Mouse (Mus musculus) lung, postnatal 25 days (tissue): ENCODE results near the gene Sez6.

Source experiments
- DNase-seq: peaks from one replicate; pipeline ENCODE4 v3.0.0; 2022; ENCODE audit warnings: low spot score

Gene Sez6

GRCm38 (mm10) chr11:77950125-77950685 lies 19.6 kb downstream of the Sez6 start:
- no peak for DNase-seq

GRCm38 (mm10) chr11:77950797-77951228 lies 20.2 kb downstream of the Sez6 start:
- DNase-seq = no peak

DNA sequence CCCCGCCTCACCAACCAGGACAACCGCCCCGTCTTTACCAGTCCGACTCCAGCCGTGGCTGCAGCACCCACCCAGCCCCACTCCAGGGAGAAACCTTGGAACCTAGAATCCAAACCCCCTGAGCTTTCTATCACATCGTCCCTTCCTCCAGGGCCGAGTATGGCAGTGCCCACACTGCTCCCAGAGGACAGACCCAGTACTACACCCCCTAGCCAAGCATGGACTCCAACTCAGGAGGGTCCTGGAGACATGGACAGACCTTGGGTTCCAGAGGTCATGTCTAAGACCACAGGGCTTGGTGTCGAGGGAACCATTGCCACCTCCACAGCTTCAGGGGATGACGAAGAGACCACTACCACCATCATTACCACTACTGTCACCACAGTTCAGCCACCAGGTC lies 23.1 kb downstream of the Sez6 start:
- no peak for DNase-seq

DNA sequence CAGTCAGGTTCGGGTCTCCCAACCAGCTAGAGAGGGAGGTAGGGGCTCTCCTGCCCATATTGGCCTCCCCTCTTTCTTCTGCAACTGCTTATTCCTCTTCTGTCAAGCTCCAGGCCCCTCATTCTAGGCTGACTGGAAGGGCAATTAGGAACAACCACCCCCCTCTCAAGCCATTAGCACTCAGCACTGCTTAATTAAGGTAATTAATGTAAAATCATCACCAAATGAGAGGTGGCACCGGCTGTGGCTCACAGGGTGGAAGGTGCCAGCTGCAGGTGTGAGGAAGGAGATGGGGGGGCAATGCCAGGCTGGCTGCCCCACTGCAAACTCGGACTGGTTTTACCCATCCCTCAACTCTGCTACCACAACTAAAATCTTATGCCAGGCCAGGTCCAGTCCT lies 25.8 kb downstream of the Sez6 start:
- DNase-seq = no peak

GRCm38 (mm10) chr11:77958268-77958667 lies 27.7 kb downstream of the Sez6 start:
- DNase-seq = no peak

GRCm38 (mm10) chr11:77958932-77959331 lies 28.3 kb downstream of the Sez6 start:
- DNase-seq = no peak

DNA sequence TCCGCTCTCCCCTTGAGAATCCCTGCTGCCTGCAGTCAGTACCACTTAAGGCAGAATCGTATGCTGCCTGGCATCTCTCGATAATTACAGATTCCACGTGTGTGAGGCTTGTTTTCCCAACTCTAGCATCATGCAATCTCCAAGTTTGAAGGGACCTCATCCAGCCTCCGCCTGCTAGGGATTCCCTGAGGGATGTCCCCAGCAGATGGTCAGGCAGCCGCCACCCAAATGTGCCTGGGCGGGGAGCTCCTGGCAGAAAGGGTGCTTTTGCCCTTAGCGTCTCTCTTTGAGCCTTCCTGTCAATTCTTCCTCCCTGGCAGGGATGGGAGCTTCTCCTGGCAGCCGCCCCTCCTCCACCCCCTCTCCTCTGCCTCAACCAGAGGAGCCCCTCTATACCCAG lies 29.6 kb downstream of the Sez6 start:
- DNase-seq = no peak

GRCm38 (mm10) chr11:77960898-77961297 lies 30.3 kb downstream of the Sez6 start:
- DNase-seq = no peak

DNA sequence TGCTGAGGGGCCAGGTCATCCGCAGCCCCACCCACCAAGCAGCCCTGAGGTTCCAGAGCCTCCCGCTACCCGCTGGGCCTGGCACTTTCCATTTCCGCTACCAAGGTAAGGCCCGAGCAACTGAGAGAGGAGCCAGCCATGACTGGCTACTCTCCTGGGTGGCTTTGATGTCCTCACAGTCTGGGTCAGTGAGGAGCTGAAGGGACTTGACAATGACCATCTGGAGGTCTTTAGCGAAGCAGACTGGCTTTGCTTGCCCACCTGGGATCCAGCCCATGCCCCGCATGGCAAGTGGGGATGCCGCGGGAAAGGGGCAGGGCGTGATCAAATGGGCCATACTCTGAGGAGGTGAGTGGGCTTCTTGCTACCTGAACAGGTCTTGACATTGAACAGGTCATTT lies 32.3 kb downstream of the Sez6 start:
- no peak for DNase-seq

- DNase-seq = no peak
Observed at GRCm38 (mm10) chr11:77964415-77965095, 34.0 kb downstream of the Sez6 start.

DNA sequence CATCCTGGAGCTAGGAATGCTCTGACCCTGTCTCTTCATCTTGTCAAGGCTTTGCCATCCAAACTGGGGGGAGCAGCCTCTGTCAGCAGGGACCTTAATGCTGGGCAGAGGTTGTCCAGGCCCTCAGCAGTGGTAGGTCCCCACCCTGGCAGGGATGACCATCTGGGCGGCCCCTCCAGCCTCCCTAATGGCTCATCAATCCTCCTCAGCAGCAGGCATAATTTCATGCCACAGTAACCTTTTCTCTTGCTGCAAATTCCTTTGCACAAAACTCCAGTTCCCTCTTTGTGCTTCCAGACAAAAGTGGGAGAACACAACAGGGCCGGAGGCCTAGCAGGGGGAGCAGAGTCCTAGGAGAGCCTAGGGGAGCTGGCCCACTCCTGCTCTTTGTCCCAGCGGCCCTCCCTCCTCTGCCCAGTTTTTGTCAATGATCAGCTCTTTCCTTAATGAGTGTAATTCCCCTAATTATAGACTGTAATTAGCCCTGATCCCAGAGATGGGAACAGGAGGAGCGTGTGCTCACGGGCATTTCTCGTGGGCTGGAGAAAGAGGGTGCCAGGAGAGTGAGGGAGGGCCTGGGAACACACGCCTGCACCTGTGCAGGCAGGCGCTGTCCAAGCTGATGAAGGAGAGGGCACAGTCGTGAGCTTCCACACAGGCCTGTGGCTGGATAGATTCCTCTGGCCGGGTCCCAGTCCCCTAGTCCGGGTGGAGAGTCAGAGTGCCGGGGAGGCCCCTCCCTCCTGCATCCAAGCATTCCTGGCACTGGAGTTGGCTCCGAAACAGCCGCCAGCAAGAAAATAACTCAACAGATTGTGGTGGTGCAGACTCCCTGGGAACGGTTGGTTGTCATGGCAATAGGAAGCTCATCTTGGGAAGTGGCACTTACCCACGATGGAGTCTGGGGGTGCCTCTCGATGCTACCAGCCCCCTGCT lies 34.8 kb downstream of the Sez6 start:
- no peak for DNase-seq

- DNase-seq = no peak
Observed at GRCm38 (mm10) chr11:77966037-77966391, 35.4 kb downstream of the Sez6 start.

- DNase-seq = peak; percentile 69
Observed at GRCm38 (mm10) chr11:77967114-77967513, 36.5 kb downstream of the Sez6 start.

- DNase-seq = no peak
Observed at GRCm38 (mm10) chr11:77968786-77969185, 38.2 kb downstream of the Sez6 start.

DNA sequence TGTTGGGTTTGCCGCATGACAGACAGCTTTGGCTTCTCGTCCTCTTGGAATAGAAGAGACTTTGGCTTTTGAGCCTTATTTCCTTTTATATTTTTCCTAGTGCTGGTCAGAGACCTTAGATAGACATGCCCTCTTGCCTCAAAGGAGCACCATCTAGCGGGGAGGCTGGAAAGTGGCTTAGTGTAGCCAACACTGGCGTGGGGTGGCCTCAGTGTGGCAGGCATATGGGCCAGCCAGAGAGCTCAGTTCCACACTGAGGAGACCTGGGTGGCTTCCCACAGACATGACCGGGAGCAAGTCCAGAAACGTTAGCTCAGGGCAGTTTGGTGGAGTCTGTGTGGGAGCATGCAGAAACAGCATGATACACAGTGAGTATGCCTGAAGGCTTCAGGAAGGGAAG lies 40.1 kb downstream of the Sez6 start:
- no peak for DNase-seq

GRCm38 (mm10) chr11:77973520-77973919 lies 42.9 kb downstream of the Sez6 start:
- DNase-seq = no peak

GRCm38 (mm10) chr11:77974325-77974724 lies 43.7 kb downstream of the Sez6 start:
- DNase-seq = no peak

- DNase-seq = no peak
Observed at GRCm38 (mm10) chr11:77975873-77976272, 45.3 kb downstream of the Sez6 start.

DNA sequence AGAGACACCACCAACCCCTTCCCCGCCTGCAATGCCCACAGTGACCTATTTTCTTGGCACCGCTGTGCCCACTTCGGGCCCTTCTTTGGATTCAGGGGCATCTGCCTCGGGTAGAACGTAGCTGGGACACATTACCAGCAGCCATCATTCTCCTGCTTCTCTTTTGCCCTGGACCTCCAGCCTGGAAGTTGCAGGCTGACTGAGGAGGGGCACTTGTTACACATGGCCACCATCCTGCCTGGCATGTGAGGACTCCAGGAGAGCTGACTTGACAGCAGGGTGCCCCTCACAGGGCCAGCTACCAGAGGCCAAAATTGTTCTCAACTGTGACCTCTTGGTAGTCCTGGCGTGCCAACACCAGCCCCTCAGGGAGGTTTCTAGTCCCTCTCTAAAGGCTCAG lies 47.6 kb downstream of the Sez6 start:
- no peak for DNase-seq

- DNase-seq = no peak
Observed at GRCm38 (mm10) chr11:77979221-77979809, 48.7 kb downstream of the Sez6 start.

DNA sequence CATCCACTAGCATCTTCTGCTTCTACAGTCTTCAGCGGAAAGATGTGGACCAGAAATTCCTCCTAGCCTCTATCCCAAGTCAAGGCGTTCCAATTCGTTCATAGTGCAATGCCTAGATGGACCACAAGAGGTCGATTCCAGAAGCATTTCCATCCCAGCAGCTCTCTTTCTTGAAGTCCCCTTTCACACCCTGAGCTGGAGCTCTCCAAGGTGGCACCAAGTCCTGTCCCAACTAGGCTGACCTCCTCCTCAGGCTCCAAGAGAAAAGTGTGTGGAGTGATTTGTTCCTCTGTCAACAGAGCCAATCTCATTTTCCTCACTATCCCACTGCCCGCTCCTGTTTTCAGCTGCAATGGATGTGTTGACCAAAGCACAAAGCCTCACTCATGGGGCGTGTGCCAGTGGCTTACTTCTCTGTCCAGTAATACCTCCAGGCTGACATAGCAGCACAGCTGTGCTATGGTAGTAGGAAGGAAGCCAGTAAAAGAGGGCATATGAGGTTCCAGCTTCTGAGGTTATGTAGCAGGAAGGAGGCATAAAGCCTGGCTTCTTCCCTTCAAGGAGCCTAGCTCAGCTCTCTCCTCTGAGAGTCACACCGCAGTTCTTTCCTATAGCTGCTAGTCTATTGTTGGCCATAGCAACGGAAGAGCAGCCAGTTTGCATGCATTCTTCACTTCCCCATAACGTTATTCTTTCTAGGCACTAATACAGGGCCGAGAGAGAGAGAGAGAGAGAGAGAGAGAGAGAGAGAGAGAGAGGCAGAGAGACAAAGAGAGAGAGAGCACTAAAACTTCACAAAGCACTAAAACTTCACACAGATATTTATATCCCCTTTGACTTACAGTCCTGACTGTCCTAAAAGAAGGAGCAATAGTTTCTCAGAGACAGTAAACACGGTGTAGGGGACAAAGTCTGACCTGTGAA lies 49.9 kb downstream of the Sez6 start:
- DNase-seq = peak; percentile 57
